Mouse (Mus musculus) adipocyte (in vitro differentiated cells): ENCODE measurements at regions not wholly inside any gene's neighbourhood (a gene's known extent, or its start where the extent isn't known, plus 50 kb on each side); places are given as distances from the start of the nearest gene placed in this dataset.
A peak's percentile ranks its signal among the peaks of the same experiment; 100 is the strongest.
"Not testable (repeated sequence)": the region's sequence is repeated elsewhere in the genome, so short reads cannot be mapped to it uniquely, and the experiment has no call there.

ENCODE experiments used
- DNase-seq: peaks from one replicate; pipeline ENCODE4 v3.0.0-alpha.2; 2016; ENCODE audit warnings: low spot score

DNA sequence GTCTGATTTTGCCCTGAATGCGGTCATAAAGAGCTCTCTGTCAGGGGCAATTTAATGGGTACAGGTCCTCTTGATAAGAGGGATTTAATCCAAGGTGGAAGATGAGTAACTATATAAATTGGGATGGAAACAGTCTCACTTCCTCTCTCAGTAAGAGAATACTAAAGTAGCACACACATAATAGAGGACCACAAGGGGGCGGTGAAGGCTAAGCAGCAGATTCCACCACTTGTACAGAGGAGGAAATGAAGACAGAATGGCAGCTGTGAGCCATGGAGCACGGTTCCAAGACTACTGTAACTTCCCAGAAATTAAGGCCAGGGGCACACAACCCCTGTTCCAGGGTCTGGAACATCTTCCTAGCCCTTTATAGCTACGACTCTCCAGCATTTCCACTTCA lies 262.6 kb upstream of the Ywhaq start:
- DNase-seq = not testable (repeated sequence)

GRCm38 (mm10) chr12:21649381-21649780 lies 231.9 kb upstream of the Ywhaq start:
- not testable (repeated sequence) for DNase-seq

GRCm38 (mm10) chr12:21613781-21614180 lies 196.3 kb upstream of the Ywhaq start:
- DNase-seq = not testable (repeated sequence)

- DNase-seq = peak; percentile 20
Observed at GRCm38 (mm10) chr12:21568415-21569040, 151.1 kb upstream of the Ywhaq start.

DNA sequence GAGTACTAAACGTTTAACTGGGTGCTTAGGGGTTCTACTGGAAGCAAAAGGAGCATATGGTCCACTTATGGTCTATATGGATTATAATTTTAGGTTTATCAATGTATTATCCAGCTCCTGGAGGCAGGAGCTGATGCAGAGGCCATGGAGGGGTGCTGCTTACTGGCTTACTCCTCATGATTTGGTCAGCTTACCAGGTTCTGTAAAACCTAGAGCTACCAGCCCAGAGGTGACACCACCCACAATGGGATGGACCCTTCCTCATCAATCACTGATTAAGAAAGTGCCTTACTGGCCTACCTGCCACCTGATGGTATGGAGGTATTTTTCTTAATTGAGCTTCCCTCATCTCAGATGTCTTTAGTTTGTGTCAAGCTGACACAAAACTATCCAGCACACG lies 126.5 kb upstream of the Ywhaq start:
- not testable (repeated sequence) for DNase-seq

- DNase-seq = peak; percentile 82
Observed at GRCm38 (mm10) chr12:21543153-21543894, 125.9 kb upstream of the Ywhaq start.

GRCm38 (mm10) chr12:21531766-21532165 lies 114.3 kb upstream of the Ywhaq start:
- peak; percentile 66 for DNase-seq

GRCm38 (mm10) chr12:21529367-21529766 lies 111.9 kb upstream of the Ywhaq start:
- DNase-seq = not testable (repeated sequence)

DNA sequence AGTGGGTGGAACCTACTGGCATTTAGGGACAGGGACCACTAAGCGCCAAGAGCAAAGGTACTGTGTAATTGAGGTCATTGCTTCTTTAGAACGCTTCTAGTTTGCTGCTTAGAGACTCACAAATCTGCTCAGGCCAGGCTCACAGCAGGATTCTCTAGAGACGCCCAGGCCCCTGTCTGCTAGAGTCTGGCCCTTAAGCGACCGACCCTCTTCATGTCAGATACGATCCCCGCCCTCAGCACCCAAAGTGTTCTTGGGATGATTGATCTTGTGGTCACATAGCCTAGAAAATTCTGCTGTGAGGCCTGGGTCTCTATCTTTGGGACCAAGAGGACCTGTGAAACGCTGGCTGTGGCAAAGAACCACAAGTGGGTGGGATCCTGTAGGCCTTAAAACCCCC lies 109.9 kb upstream of the Ywhaq start:
- not testable (repeated sequence) for DNase-seq

DNA sequence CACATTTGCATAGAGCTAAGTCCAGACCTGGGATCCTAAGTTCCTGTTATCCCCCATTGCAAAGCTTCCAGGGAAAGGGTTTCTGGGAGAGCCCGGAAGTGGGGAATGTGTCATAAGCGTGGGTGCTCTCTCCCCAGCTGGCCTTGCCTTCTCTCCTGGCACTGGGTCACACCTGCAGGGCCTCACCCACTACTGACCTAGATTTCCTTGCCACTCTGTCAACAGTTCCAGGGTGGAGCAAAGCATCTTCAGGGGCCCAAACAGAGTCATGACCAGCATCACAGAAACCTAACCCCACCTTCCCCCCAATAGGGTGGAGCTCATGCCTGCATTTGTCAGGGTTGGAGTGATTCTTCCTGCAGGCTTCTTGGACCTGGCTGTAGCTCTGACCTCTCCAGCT lies 109.5 kb upstream of the Ywhaq start:
- not testable (repeated sequence) for DNase-seq

- DNase-seq = not testable (repeated sequence)
Observed at GRCm38 (mm10) chr12:21525567-21525966, 108.1 kb upstream of the Ywhaq start.

GRCm38 (mm10) chr12:21522621-21523020 lies 105.2 kb upstream of the Ywhaq start:
- no peak for DNase-seq

- no peak for DNase-seq
Observed at GRCm38 (mm10) chr12:21519058-21519457, 101.6 kb upstream of the Ywhaq start.

DNA sequence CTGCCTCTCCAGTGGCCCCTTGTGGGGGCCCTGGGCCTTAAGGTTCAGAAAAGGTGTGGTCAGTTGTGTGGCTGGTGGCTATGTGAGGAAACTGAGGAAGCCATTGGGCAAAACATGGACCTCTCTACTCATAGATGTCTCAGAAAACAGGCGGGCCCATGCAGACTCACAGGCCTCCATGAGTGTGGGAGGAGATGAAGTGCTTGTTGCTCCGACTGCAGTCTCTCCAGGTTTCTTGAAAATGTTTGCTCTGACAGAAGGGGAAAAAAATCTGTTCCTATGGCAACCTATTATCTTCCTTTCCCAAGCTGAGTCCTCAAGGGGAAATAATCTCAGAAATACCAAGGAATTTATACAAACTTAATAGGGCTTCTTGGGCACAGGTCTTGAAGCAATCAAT lies 95.3 kb upstream of the Ywhaq start:
- DNase-seq = no peak

DNA sequence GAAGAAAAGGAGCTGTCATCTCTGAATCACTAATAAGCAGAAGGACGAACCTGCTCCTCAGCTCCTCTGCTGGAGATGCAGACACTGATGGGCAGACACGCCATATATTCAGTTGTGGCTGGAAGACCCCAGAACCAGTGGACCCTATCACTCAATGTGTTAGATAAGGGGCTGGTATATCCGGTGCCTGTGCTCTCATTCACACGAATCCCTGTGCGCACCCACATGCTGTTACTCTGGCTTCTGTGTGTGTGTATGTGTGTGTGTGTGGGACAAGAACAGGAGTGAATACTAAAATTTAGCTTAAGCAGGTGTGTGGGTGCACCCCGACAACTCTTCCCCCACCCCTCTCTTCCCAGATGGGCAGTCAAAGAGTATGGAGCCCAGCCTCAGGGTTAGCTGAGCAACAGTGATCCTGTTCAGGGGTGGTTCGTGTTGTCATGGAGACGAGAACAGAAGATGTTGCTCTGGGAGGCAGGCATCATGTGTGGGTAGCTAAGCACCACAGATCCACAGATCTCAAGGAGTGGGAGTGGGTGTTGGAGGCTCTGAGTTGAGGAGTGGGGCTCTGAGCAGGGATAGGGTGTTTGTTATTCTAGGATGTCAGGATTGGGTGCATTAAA lies 93.7 kb upstream of the Ywhaq start:
- DNase-seq = no peak

GRCm38 (mm10) chr12:21507080-21507479 lies 89.6 kb upstream of the Ywhaq start:
- no peak for DNase-seq

DNA sequence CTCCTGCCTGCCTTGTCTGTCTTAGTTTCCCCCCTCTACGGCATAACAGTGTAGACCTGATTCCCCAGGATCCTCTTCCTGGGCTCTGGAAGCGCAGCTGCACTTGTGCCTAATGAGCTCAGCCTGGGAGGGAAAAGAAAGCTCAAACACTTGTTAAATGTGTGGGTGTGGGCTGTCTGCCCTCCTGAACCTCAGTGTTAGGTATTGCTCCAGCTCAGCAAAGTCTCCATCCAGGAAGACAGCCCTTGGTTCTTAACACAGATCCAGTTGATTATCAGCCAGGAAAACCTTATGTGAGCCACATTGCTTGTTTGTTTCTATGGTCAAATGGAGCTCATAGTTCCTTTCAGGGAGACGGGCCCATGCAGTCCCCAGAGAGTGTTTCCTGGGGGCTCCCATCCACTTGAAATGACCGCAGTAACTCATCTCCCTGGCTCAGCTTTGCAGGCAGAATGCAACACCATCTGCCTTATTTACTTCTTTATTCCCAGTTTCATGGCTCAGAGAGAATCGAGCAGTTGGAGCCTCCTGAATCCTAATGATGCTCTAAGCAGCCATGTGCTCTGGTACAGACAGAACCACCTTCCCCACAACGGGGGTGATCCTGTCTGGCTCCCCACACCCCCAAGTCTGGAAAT lies 88.4 kb upstream of the Ywhaq start:
- no peak for DNase-seq

GRCm38 (mm10) chr12:21503250-21503649 lies 85.8 kb upstream of the Ywhaq start:
- no peak for DNase-seq

DNA sequence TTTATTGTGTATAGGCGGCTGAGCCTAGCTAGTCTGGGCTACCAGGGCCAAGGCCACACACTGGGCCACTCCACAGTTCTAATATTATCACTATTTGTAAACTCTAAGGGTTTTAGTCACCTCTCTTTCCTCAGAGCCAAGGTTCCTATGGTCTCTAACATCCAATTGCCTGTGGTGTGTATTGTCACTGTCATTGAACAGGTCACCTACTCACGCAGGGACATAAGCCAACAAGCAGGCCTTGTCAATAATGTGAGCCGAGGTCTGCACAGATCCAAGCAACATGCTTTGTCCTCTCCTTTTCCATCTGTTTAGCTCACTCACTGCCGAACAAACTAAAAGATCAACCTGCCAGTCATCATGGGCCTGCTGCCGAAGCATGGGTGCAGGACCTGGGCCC lies 79.5 kb upstream of the Ywhaq start:
- DNase-seq = no peak

DNA sequence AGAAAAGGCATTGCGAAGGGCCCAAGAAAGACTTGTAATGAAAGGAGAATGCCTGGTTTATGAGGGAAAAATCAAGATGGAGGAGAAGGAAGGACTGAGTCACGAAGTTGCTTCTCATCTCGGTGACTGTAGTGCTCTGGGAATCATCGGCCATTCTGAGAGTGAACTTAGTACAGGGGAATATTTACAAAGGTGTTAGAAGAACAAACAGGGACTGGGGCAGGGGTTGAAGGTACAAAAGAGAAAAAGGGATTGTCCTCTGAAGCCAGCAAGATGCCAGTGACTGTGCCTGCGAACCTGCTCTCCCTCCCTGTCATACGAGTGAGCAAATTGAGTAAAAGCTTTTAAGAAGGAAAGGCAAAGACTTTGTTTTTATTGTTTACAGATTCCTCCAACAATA lies 78.1 kb upstream of the Ywhaq start:
- no peak for DNase-seq

DNA sequence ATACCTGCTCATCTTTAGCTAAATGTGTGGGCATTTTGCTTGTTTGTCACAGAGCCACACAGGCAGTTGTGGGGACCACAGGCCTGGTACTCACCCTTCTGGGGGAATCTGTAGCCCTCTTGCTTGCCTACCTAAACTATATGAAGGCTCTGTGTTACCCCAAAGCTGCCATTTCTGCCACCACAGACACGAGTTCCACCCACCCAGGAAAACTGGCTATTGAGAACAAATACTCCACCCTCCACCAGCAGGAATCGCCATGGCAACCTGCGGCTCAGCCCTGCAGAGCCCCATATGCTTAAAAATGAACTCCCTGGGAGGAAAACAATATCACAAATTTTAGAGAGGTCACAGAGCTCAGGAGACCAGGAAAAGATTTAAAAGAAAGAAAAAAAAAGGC lies 76.0 kb upstream of the Ywhaq start:
- no peak for DNase-seq

- DNase-seq = no peak
Observed at GRCm38 (mm10) chr12:21492549-21493291, 75.3 kb upstream of the Ywhaq start.
